Mouse (Mus musculus) macrophage (primary cell): Measurements from ENCODE around the gene Mast3. TPM values are rescaled to one million over a fixed set of nuclear protein-coding genes. Genes with fewer than 3 reads are reported as not detected.

Experiments used
- H3K27ac ChIP-seq: fragments of 350-480 bp; formaldehyde crosslinking; 2 replicates; pipeline ENCODE4 v1.9.0; 2021
- H3K36me3 ChIP-seq: fragments of 350-480 bp; formaldehyde crosslinking; 2 replicates; pipeline ENCODE4 v1.9.0; 2021; ENCODE audit errors: inconsistent target
- H3K4me3 ChIP-seq: fragments of 350-480 bp; formaldehyde crosslinking; 2 replicates; pipeline ENCODE4 v1.9.0; 2021; ENCODE audit errors: inconsistent target
- H3K79me2 ChIP-seq: fragments of 350-480 bp; formaldehyde crosslinking; 2 replicates; pipeline ENCODE4 v1.9.0; 2021; ENCODE audit errors: inconsistent target
- WGBS: methylation state at CpG from one replicate; pipeline ENCODE4 v1.1.7; 2026; ENCODE audit warnings: inconsistent platforms; ENCODE audit not compliant: missing documents; 5-methylcytosine and 5-hydroxymethylcytosine counted together
- polyA plus RNA-seq: library from polyadenylated mRNA; stranded (reverse); fragments of 250-400 nt; gene quantifications from 3 replicates; pipeline ENCODE4 v1.2.4, GENCODE M21; 2018; ENCODE audit warnings: inconsistent platforms

Gene Mast3
- polyA plus RNA-seq, 1 experiment from 2014 or later, result 40.6 TPM

GRCm38 (mm10) chr8:70841147-70842072, 36.6 kb upstream of the Mast3 start:
- peaks cover 3% of the 10 kb centered on the region; the same call in 1 of the 2 replicates for H3K36me3 ChIP-seq
- no peak overlapping the region for H3K4me3 ChIP-seq
- peaks cover 12% of the 10 kb centered on the region for H3K79me2 ChIP-seq
- WGBS, result 30% methylated on average over 22 of the region's 22 CpGs
- peak overlapping the region; percentile 82; the same call in 1 of the 2 replicates for H3K27ac ChIP-seq

GRCm38 (mm10) chr8:70840590-70840989, 35.7 kb upstream of the Mast3 start:
- H3K27ac ChIP-seq, result peak overlapping the region; percentile 82
- 91% methylated on average over 9 of the region's 10 CpGs for WGBS
- no peak overlapping the region for H3K4me3 ChIP-seq
- peaks cover 11% of the 10 kb centered on the region; the same call in 1 of the 2 replicates for H3K36me3 ChIP-seq
- peaks cover 12% of the 10 kb centered on the region for H3K79me2 ChIP-seq

GRCm38 (mm10) chr8:70839408-70840351, 34.8 kb upstream of the Mast3 start, which contains the start of gene Arrdc2:
Gene Arrdc2 (minus strand): TSS chr8:70839720.
- 2% methylated on average over 53 of the region's 55 CpGs for WGBS
- H3K36me3 ChIP-seq, result peaks cover 18% of the 10 kb centered on the region; the same call in 1 of the 2 replicates
- H3K27ac ChIP-seq, result peak within 1 kb of the TSS; percentile 82
- peak within 1 kb of the TSS; percentile 73 for H3K4me3 ChIP-seq
- H3K79me2 ChIP-seq, result peaks cover 12% of the 10 kb centered on the region

- Histone ChIP-seq H3K4me3 (peak overlapping the region; percentile 73), H3K36me3 (peaks cover 18% of the 10 kb centered on the region; the same call in 1 of the 2 replicates), H3K79me2 (peaks cover 12% of the 10 kb centered on the region), H3K27ac (peak overlapping the region; percentile 82)
- WGBS, result 4% methylated on average over 63 of the region's 66 CpGs
These were observed 34.0 kb upstream of the Mast3 start for GRCm38 (mm10) chr8:70838654-70839407.

GRCm38 (mm10) chr8:70836666-70837065, 31.8 kb upstream of the Mast3 start:
- peaks cover 12% of the 10 kb centered on the region for H3K79me2 ChIP-seq
- H3K27ac ChIP-seq, result no peak overlapping the region
- 92% methylated on average over 11 of the region's 12 CpGs for WGBS
- H3K4me3 ChIP-seq, result no peak overlapping the region
- H3K36me3 ChIP-seq, result peaks cover 18% of the 10 kb centered on the region; the same call in 1 of the 2 replicates

GRCm38 (mm10) chr8:70834071-70834470, 29.2 kb upstream of the Mast3 start:
- Histone ChIP-seq H3K36me3 (peaks cover 18% of the 10 kb centered on the region; the same call in 1 of the 2 replicates), H3K4me3 (no peak overlapping the region), H3K27ac (peak overlapping the region; percentile 94), H3K79me2 (peaks cover 12% of the 10 kb centered on the region)
- 90% methylated on average over 3 of the region's 3 CpGs for WGBS

GRCm38 (mm10) chr8:70833520-70833919, 28.7 kb upstream of the Mast3 start:
- peak overlapping the region; percentile 94 for H3K27ac ChIP-seq
- peaks cover 9% of the 10 kb centered on the region for H3K79me2 ChIP-seq
- peaks cover 18% of the 10 kb centered on the region; the same call in 1 of the 2 replicates for H3K36me3 ChIP-seq
- WGBS, result 49% methylated on average over 15 of the region's 15 CpGs
- no peak overlapping the region; the same call in 1 of the 2 replicates for H3K4me3 ChIP-seq

- Histone ChIP-seq H3K36me3 (peaks cover 18% of the 10 kb centered on the region; the same call in 1 of the 2 replicates), H3K4me3 (no peak overlapping the region; the same call in 1 of the 2 replicates), H3K27ac (peak overlapping the region; percentile 94), H3K79me2 (peaks cover 4% of the 10 kb centered on the region; the same call in 1 of the 2 replicates)
- 16% methylated on average over 9 of the region's 9 CpGs for WGBS
These were observed 28.2 kb upstream of the Mast3 start for GRCm38 (mm10) chr8:70833018-70833482.

GRCm38 (mm10) chr8:70832371-70832770, 27.5 kb upstream of the Mast3 start:
- H3K27ac ChIP-seq, result peak overlapping the region; percentile 94

GRCm38 (mm10) chr8:70831517-70831916, 26.7 kb upstream of the Mast3 start:
- H3K4me3 ChIP-seq, result no peak overlapping the region
- H3K27ac ChIP-seq, result no peak overlapping the region
- H3K79me2 ChIP-seq, result no peaks in the 10 kb centered on the region
- peaks cover 17% of the 10 kb centered on the region; the same call in 1 of the 2 replicates for H3K36me3 ChIP-seq
- WGBS, result 98% methylated on average over 8 of the region's 8 CpGs

More at GRCm38 (mm10) chr8:70832371-70832770, 27.5 kb upstream of the Mast3 start:
- Histone ChIP-seq H3K4me3 (no peak overlapping the region), H3K36me3 (peaks cover 18% of the 10 kb centered on the region; the same call in 1 of the 2 replicates), H3K79me2 (no peaks in the 10 kb centered on the region; the same call in 1 of the 2 replicates)
- WGBS, result 90% methylated on average over 11 of the region's 11 CpGs

- H3K36me3 ChIP-seq, result no peaks in the 10 kb centered on the region
- WGBS, result 91% methylated on average over 1 of the region's 1 CpGs
- no peak overlapping the region for H3K27ac ChIP-seq
- no peaks in the 10 kb centered on the region for H3K79me2 ChIP-seq
- H3K4me3 ChIP-seq, result no peak overlapping the region
These were observed 22.9 kb upstream of the Mast3 start for GRCm38 (mm10) chr8:70827796-70828195.

GRCm38 (mm10) chr8:70827010-70827409, 22.2 kb upstream of the Mast3 start:
- Histone ChIP-seq H3K4me3 (no peak overlapping the region), H3K27ac (no peak overlapping the region), H3K79me2 (no peaks in the 10 kb centered on the region), H3K36me3 (no peaks in the 10 kb centered on the region)
- 100% methylated on average over 2 of the region's 2 CpGs for WGBS

- no peak overlapping the region for H3K4me3 ChIP-seq
- WGBS, result 86% methylated on average over 8 of the region's 8 CpGs
- no peaks in the 10 kb centered on the region for H3K79me2 ChIP-seq
- H3K36me3 ChIP-seq, result no peaks in the 10 kb centered on the region
- H3K27ac ChIP-seq, result no peak overlapping the region
These were observed 21.0 kb upstream of the Mast3 start for GRCm38 (mm10) chr8:70825816-70826215.
